Mouse (Mus musculus) right cerebral cortex, postnatal 10 days (tissue): ENCODE data around the gene Pfdn5.

Experiments used
- DNase-seq, 2 experiments: peaks; one replicate each; pipeline ENCODE4 v3.0.0; 2021; ENCODE audit warnings: low spot score in 2 of 2

The Pfdn5 gene

DNA sequence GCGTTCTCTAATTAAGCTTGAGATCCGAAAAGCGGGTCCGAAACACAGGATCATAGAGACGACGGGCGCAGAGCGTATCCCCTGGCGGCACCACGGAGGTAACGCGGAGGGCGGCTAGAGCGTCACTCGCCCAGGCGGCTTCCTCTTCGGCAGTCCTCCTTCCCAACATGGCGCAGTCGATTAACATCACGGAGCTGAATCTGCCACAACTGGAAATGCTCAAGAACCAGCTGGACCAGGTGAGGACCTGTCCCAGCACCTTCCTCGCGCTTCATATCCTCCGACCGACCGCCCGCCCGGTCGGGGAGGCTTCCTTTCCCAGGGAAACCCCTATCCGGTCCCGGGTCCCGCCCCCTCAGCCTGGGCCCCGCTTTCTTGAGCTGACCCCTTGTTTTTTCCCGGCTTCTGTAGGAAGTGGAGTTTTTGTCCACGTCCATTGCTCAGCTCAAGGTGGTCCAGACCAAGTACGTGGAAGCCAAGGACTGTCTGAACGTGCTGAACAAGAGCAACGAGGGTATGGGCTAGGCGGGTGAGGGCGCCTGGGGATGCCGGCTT, at the start of gene Pfdn5:
Pfdn5 (plus strand) TSS at position 95 of the 555 bp plus-strand sequence.
- peak; percentile 90 to 92 for DNase-seq

DNA sequence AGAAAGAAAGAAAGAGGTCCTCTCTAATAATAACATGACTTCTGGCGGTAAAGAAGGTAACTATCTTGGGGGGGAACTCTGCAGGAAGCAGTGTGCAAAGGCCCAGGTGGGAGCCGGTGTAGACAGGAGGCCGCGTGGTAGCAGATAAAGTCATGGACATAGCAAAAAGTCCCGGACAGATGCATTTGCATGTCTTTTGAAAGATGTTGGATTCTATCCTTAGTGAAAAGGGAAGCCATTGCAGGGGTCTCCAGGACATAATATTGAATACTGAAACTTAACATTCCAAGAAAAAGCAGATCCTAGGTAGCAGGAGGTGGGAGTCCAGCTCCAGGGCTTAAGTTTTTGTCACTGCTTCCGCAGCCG, 47.2 kb upstream of the Pfdn5 start:
- no peak for DNase-seq

DNA sequence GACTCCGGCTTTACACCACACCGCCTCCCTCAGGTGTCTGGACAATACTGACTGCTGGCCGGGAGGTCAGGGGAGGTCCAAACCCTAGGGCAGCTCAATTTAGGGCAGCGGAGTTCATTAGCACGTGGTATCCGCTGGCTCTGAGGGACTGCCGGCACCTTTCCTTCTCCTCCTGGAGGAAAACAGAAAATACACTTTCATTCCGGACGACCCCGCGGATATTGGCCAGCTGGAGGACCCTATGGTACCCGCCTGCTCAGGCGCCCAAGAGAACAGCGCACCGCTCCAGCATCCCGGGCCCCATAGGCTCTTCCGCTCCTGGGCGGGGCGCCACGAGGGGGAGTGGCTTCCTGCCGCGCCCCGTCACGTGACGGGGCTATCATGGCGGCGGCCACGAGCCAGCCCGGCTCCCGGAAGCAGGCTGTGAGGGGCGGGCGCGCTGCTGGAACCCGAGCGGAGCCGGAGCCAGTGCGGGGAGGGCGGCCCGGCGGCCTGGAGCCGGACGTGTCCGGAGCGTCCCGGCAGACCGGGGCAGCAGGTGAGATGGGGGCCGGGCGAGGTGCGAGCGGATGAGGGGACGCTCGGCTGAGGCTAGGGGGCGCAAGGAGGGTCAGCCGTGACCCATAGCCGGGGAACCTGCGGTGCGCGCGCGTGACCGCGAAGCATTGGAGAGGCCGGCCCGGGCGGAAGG, 46.7 kb upstream of the Pfdn5 start, which contains the start of gene Mfsd5:
Mfsd5 (plus strand) TSS at position 363 of the 691 bp plus-strand sequence.
- peak; percentile 90 to 93 for DNase-seq

GRCm38 (mm10) chr15:102279783-102280520, 46.0 kb upstream of the Pfdn5 start:
- DNase-seq: peak in 1 of 2 experiments; percentile 33

GRCm38 (mm10) chr15:102280623-102281022, 45.3 kb upstream of the Pfdn5 start:
- no peak for DNase-seq

DNA sequence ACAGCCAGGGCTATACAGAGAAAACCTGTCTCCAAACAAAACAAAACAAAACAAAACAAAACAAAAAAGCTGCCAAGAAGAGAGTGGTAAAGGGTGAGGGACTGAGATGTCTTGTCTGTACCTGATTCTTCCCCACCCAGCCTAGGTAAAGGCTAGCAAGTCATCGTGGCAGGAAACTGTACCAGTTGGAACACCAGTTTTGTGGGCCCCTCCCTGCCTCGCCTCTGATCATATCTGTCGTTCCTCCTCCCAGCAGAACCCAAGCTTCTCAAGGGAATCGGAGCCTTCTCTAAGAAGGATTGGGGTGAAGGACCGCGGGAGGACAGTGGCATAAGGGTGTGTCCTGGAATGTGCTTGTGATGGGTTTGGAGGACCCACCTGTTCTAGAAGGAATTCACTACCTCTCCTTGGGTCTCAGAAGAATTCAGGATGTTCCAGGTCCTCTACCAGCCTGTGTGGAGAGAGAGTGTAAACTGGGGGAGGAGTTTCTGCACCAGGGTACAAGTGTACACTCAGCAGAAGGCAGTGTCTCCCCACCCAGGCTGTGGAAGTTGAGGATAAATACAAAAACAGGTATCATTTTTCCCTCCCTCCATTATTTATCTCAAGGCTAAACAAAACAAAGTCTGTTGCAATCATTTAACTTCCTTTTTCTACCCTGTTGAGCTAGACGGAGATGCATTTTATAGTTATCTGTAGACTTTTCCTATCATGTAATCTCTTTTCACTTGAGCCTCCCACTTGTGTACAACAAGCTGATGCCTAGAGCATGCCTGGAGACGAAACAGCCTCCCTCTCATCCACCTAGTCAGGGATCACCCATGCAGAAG, 43.2 kb upstream of the Pfdn5 start:
- no peak for DNase-seq

- DNase-seq: no peak
Measured at GRCm38 (mm10) chr15:102283648-102284047, 42.3 kb upstream of the Pfdn5 start.

GRCm38 (mm10) chr15:102287395-102287794, 38.5 kb upstream of the Pfdn5 start:
- DNase-seq: peak in 1 of 2 experiments; percentile 56

GRCm38 (mm10) chr15:102295633-102296367, 30.1 kb upstream of the Pfdn5 start, which contains the start of gene Espl1:
TSS of gene Espl1 (plus strand) at chr15:102296266.
- DNase-seq: peak; percentile 96 to 97

- no peak for DNase-seq
Measured at GRCm38 (mm10) chr15:102296368-102297006, 29.4 kb upstream of the Pfdn5 start.

DNA sequence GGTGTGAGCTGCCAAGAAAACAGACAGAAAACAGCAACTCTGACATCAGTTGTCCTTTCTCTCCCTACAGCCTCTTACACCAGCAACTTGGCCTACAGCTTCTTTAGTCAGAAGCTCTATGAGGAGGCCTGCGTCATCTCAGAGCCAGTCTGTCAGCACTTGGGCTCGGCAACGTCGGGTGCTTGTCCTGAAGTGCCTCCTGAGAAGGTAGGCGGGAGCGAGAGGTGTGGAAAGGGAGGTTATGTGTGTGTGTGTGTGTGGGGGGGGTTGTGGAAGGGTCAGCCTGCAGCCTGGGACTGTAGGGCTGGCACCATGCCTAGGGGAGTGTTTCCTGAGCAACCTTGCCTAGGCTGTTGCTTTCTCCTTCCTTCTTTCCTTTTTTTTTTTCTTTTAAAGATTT, 23.4 kb upstream of the Pfdn5 start:
- DNase-seq: no peak

- no peak for DNase-seq
Measured at GRCm38 (mm10) chr15:102308717-102309116, 17.2 kb upstream of the Pfdn5 start.

GRCm38 (mm10) chr15:102310074-102310845, 15.7 kb upstream of the Pfdn5 start:
- no peak for DNase-seq

GRCm38 (mm10) chr15:102311489-102311888, 14.4 kb upstream of the Pfdn5 start:
- no peak for DNase-seq

DNA sequence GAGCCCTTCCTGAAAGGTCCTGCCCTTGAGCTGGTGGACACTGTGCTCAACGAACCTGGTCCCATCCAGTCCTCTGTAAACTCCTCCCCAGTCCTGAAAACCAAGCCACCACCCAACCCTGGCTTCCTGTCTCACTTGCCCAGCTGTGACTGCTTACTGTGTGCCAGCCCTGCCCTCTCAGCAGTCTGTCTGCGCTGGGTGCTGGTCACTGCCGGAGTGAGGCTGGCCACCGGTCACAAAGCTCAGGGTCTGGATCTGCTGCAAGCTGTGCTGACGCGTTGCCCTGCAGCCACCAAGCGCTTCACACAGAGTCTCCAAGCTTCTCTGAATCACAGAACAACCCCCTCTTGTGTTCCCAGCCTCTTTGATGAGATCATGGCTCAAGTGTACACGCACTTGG, 10.6 kb upstream of the Pfdn5 start:
- DNase-seq: no peak

DNA sequence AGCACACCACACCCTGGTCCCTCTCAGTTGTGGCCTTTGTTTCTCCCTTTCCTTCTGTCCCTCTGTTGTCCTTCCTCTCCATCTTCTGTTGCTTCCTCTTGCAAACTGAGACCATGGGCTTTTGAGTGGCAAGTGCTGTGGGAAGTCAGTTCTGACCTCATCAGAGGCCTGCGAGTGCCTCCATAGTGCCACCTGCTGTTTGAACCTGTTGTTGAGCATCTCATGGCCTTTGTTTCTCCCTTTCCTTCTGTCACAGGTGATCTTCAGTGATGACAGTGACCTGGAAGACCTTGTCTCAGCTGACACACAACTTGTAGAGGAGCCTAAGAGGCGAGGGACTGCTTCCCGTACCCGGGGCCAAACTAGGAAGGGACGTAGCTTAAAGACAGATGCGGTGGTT, 9.7 kb upstream of the Pfdn5 start:
- DNase-seq: peak in 1 of 2 experiments; percentile 55

- DNase-seq: no peak
Measured at GRCm38 (mm10) chr15:102324654-102325473, 1.1 kb upstream of the Pfdn5 start.

- no peak for DNase-seq
Measured at GRCm38 (mm10) chr15:102326892-102327291, 976 bp downstream of the Pfdn5 start.

DNA sequence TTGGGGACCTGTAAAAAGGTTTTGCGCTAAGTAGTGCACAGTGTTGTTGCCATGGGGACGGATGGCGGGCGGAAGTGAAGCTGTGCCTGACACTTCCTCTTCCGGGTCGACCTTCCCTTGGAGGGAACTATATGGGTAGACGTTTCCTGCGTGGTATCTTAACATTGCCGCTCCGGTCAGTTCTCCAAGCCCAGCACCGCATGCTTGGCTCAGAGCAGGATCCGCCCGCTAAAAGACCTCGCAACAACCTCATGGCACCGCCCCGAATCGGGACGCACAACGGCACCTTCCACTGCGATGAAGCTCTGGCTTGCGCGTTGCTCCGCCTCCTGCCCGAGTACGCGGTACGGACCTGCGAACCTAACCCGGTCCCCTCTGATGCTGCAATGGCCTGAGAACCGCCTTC, 5.7 kb downstream of the Pfdn5 start, which contains the start of gene Myg1:
Myg1 (plus strand) TSS at position 100 of the 406 bp plus-strand sequence.
- peak; percentile 90 to 93 for DNase-seq
